ENCODE assay signal across 27 mouse cellular contexts in the genomic region with DNA sequence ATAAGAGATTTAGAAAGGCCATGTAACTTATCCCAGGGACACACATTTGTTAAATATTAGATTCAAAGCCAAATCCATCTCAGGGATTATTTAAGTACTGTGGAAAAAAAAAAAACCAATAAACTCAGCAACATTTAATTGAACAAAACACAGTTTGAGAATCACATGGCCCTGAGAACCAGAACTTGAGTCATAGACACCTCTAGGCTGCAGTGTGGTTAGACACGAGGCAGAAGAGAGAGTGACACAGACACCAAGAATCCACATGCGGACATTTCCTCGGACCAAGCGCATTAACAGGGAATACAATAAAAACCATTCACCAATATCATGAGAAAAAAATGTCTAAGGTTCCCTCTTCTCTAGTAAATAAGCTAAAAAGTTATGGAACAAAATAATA.
"Had no signal": no experiment of that assay in that cellular context is flagged by ENCODE, and none has a peak within 500 bp of the region (broad histone marks: within the 10 kb centered on the region; RNA-seq: fewer than 3 reads in every experiment).

No protein-coding gene starts in this region.

- H3K9ac ChIP-seq: embryonic facial prominence, embryonic 12.5 days; embryonic facial prominence, embryonic 13.5 days; embryonic facial prominence, embryonic 15.5 days; forebrain, embryonic 12.5 days; forebrain, embryonic 13.5 days; forebrain, embryonic 15.5 days; forebrain, postnatal 0 days had no signal

- H3K9me3 ChIP-seq: embryonic facial prominence, embryonic 10.5 days; embryonic facial prominence, embryonic 12.5 days; embryonic facial prominence, embryonic 13.5 days; embryonic facial prominence, embryonic 15.5 days; forebrain, embryonic 10.5 days; forebrain, embryonic 12.5 days; forebrain, embryonic 13.5 days; forebrain, embryonic 15.5 days had no signal

- DNase-seq: cerebellum, adult 8-10 months; cerebellum, adult 9-10 months; cerebellum, adult 9-11 months; cerebellum, postnatal 10 days; cerebellum, postnatal 25 days; cerebellum, postnatal 36 days; embryo, embryonic 11 days; forebrain, postnatal 0 days; gastrocnemius, adult 2 months; gastrocnemius, postnatal 10 days; gastrocnemius, postnatal 14 days; gastrocnemius, postnatal 25 days; gastrocnemius, postnatal 36 days; heart, adult 11 months; heart, adult 18-20 months; heart, adult 2 months had no signal

- H3K4me3 ChIP-seq: embryonic facial prominence, embryonic 10.5 days; embryonic facial prominence, embryonic 12.5 days; embryonic facial prominence, embryonic 13.5 days; embryonic facial prominence, embryonic 15.5 days; erythroblast, embryonic 14.5 days; forebrain, embryonic 10.5 days; forebrain, embryonic 12.5 days; forebrain, embryonic 13.5 days; forebrain, embryonic 15.5 days; gastrocnemius, adult 2 months; heart, adult 2 months had no signal

- H3K4me2 ChIP-seq: embryonic facial prominence, embryonic 12.5 days; embryonic facial prominence, embryonic 13.5 days; embryonic facial prominence, embryonic 15.5 days; forebrain, embryonic 12.5 days; forebrain, embryonic 13.5 days; forebrain, embryonic 15.5 days had no signal

- H3K4me1 ChIP-seq: embryonic facial prominence, embryonic 10.5 days; embryonic facial prominence, embryonic 12.5 days; embryonic facial prominence, embryonic 13.5 days; forebrain, embryonic 10.5 days; forebrain, embryonic 12.5 days; forebrain, embryonic 15.5 days had no signal

- H3K27me3 ChIP-seq: embryonic facial prominence, embryonic 12.5 days; embryonic facial prominence, embryonic 13.5 days; embryonic facial prominence, embryonic 15.5 days; forebrain, embryonic 12.5 days; forebrain, embryonic 13.5 days; forebrain, embryonic 15.5 days had no signal

- H3K36me3 ChIP-seq: embryonic facial prominence, embryonic 12.5 days; embryonic facial prominence, embryonic 15.5 days; forebrain, embryonic 12.5 days had no signal

- ATAC-seq: forebrain, embryonic 13.5 days; forebrain, embryonic 14.5 days; forebrain, embryonic 15.5 days; forebrain, embryonic 16.5 days; forebrain, postnatal 0 days had no signal

- H3K27ac ChIP-seq: embryonic facial prominence, embryonic 10.5 days; embryonic facial prominence, embryonic 12.5 days; embryonic facial prominence, embryonic 13.5 days; embryonic facial prominence, embryonic 15.5 days; forebrain, embryonic 10.5 days; forebrain, embryonic 12.5 days; forebrain, embryonic 13.5 days; forebrain, embryonic 15.5 days; gastrocnemius, adult 2 months; heart, adult 2 months had no signal
